Mouse (Mus musculus) urinary bladder, postnatal 4 days (tissue): Measurements from ENCODE around the gene Rpgr.

ENCODE experiments used
- DNase-seq, 2 experiments: peaks; one replicate each; pipeline ENCODE4 v3.0.0; 2021 to 2022; ENCODE audit warnings: low spot score in 2 of 2

The Rpgr gene

DNA sequence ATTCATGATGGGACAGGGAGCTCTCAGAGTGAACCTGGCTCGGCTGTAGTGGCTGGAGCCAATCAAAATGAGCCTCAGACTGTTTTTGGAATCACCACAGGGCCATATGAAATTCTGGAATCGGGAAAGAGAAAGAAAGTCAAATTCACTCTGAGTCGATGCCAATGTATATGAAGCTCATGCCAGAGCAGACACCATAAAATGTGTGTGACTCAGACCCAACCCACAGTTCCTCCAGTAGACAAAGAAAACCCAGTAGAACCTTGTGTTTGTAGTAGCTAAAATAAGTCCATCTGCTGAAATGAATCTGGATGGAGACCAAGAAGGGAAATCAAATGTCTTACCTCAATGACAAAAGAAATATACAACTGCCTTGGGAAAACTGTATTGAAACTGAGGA, 142.8 kb downstream of the Rpgr start:
- DNase-seq: no peak

DNA sequence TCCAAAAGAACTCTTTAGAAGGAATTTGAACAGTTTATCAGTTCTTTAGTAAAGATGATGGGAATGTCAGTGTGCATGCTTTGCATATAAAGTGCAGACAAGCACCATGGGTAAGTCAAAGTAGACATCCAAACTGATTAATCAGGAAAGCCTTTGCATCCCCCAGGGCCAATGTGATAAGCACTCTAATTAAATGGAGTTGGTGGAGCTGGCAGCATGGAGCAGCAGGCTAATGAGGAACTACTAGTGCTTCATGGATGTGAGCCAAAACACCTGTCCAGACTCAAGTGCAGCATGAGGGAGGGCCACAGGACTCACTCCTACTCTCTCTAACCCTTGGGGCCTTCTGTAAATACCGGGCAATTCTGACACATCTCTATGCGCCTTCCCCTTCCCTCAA, 145.2 kb downstream of the Rpgr start:
- no peak for DNase-seq

DNA sequence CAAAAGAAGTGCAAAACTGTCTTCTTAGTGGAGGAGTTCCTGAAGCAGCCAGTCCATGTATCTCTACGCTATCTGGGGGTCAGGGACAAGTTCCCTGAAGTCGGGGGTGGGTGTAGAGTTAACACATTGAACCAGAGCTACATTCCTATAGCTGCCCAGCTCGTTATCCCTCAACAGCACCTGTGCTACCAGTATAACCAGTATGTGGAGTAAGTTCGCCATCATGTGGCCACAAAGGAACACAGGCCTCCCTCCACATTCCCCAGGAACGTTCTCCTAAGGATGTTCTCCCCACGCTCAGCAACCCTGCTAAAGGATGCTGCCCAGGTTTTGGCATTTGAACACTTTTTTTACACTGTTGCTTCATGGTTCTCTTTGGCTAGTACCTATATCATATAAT, 146.0 kb downstream of the Rpgr start:
- DNase-seq: no peak

- no peak for DNase-seq
Measured at GRCm38 (mm10) chrX:10069405-10069804, 147.3 kb downstream of the Rpgr start.

DNA sequence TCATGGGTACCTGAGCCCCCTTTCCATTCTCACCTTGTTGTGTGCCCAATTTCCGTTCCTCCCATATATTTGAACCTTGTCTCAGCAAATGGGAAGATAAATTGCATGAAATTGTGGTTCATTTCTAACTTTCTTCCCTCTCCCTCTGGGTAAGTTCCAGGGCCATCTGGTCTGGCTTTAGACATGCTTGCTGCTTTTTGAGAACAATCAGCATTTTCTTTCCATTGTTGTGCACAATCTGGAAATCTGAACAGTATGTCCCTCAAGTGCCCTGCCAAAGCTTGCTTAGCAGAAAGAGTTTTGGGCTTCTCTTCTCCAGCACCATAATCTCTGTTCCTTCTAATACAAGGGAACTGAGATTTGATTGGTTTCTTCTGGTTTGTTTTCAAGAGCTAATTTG, 152.9 kb downstream of the Rpgr start:
- no peak for DNase-seq

GRCm38 (mm10) chrX:10063361-10063760, 153.4 kb downstream of the Rpgr start:
- DNase-seq: no peak

GRCm38 (mm10) chrX:10062201-10062600, 154.5 kb downstream of the Rpgr start:
- DNase-seq: no peak

DNA sequence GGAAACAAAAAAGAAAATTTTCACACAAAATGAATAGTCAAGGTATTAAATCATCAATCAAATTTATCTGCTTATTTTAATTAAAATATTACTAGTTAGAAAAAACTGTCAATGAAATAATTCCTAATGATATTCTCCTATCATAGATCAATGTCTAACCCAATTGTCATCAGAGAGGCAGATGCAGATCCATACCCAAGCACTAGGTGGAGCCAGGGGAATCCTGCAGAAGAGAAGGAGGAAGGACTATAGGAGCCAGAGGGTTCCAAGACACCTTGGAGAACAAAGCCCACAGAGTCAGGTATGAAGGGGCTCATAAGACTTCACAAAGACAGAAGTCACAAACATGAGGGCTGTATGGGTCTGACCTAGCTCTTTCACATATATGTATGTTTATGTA, 182.1 kb downstream of the Rpgr start:
- DNase-seq: no peak
